Mouse (Mus musculus) kidney, adult 2 months (tissue): Measurements from ENCODE around the gene Gm13102. TPM values are rescaled to one million over a fixed set of nuclear protein-coding genes. Genes with fewer than 3 reads are reported as not detected.
"Not testable (repeated sequence)": the region's sequence is repeated elsewhere in the genome, so short reads cannot be mapped to it uniquely, and the experiment has no call there.

Experiments
- DNase-seq: peaks from one replicate; pipeline ENCODE4 v3.0.0; 2021
- H3K27ac ChIP-seq: fragments of 200-500 bp; 2 replicates; pipeline ENCODE4 v1.5.1; 2012; ENCODE audit warnings: low read depth, low read length, control low read depth, inconsistent platforms; ENCODE audit not compliant: insufficient read depth
- H3K27me3 ChIP-seq: fragments of 200-500 bp; replicated peaks from 2 replicates; pipeline ENCODE4 v1.6.1; 2012; ENCODE audit warnings: mild to moderate bottlenecking, moderate library complexity, low read length, inconsistent platforms; ENCODE audit not compliant: control insufficient read depth, insufficient read depth
- H3K36me3 ChIP-seq: fragments of 200-500 bp; 2 replicates; pipeline ENCODE4 v1.6.1; 2012; ENCODE audit warnings: mild to moderate bottlenecking, moderate library complexity, low read length, inconsistent platforms; ENCODE audit not compliant: control insufficient read depth, insufficient read depth
- H3K4me1 ChIP-seq: fragments of 200-500 bp; 2 replicates; pipeline ENCODE4 v1.6.1; 2011; ENCODE audit warnings: low read length; ENCODE audit not compliant: control insufficient read depth, insufficient read depth
- H3K4me3 ChIP-seq: fragments of 200-500 bp; 2 replicates; pipeline ENCODE4 v1.5.1; 2011; ENCODE audit warnings: mild to moderate bottlenecking, low read depth, low read length, control low read depth; ENCODE audit not compliant: insufficient read depth
- WGBS: fragments of 180-500 bp; shearing (Covaris S2); methylation state at CpG from one replicate; pipeline ENCODE4 v1.1.7; 2018; 5-methylcytosine and 5-hydroxymethylcytosine counted together
- polyA plus RNA-seq: library from polyadenylated mRNA; depleted of rRNA; stranded (reverse); fragments of >200 nt; gene quantifications from 2 replicates; pipeline ENCODE4 v1.2.3, GENCODE M21; 2012; rRNA removed

Gm13102 gene
- polyA plus RNA-seq: not detected in 2 replicates

- not testable (repeated sequence) for H3K4me3 ChIP-seq, H3K27ac ChIP-seq, H3K27me3 ChIP-seq, H3K36me3 ChIP-seq, H3K4me1 ChIP-seq, DNase-seq
- 64% methylated on average over 1 of the region's 2 CpGs for WGBS
Measured at GRCm38 (mm10) chr4:144106174-144106573, at the start of gene Gm13102. Gm13102 (plus strand) TSS chr4:144106474.

DNA sequence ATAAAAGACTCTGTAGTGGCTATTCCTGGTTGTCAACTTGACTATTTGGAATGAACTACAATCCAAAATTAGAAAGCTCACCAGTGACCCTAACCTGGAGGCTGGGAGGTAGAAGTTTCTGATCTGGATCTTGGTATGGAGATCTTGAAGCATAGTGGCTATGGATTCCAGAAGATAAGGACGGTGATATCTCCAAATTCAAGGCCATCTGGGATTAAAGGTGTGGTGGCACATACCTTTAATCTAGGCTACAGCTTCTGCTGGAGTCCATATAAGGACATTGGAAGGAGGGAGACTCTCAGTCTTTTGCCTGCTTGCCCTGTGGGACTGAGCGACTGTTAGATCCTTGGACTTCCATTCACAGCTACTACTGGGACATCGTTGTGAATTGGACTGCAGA lies 47.4 kb upstream of the Gm13102 start, which contains the start of gene Pramel4:
Gene Pramel4, plus strand, starts transcription at position 301 of the 400 bp plus-strand sequence.
- H3K36me3 ChIP-seq, H3K27ac ChIP-seq, DNase-seq, H3K4me3 ChIP-seq, H3K4me1 ChIP-seq, H3K27me3 ChIP-seq: not testable (repeated sequence)
- WGBS: 84% methylated on average over 3 of the region's 3 CpGs

Other genes starting within 250 kb of the Gm13102 start
- gene Pramef6, start 206.1 kb upstream of the Gm13102 start, polyA plus RNA-seq: not detected in 2 replicates
- not detected in 2 replicates for gene Pramef25, start 155.5 kb upstream of the Gm13102 start, polyA plus RNA-seq
- not detected in 2 replicates for gene Gm13101, start 139.5 kb upstream of the Gm13102 start, polyA plus RNA-seq
- not detected in 2 replicates for gene Pramef17, start 112.1 kb upstream of the Gm13102 start, polyA plus RNA-seq
- not detected in 2 replicates for gene Pramel4, start 47.3 kb upstream of the Gm13102 start, polyA plus RNA-seq
- not detected in 2 replicates for gene Oog3, start 56.2 kb downstream of the Gm13102 start, polyA plus RNA-seq
- not detected in 2 replicates for gene Oog2, start 84.2 kb downstream of the Gm13102 start, polyA plus RNA-seq
- not detected in 2 replicates for gene C87977, start 106.8 kb downstream of the Gm13102 start, polyA plus RNA-seq
- gene Pramel5, start 174.0 kb downstream of the Gm13102 start, polyA plus RNA-seq: not detected in 2 replicates
- not detected in 2 replicates for gene Gm13128, start 223.8 kb downstream of the Gm13102 start, polyA plus RNA-seq